Mouse (Mus musculus) kidney, adult 2 months (tissue): Measurements from ENCODE around the gene Pde4d.

Experiments used
- CTCF ChIP-seq: fragments of 200-500 bp; conservative IDR thresholded peaks from 2 replicates; pipeline ENCODE4 v1.5.1; 2011; ENCODE audit warnings: low read depth, mild to moderate bottlenecking, control low read depth, low read length, moderate library complexity, mixed read lengths; ENCODE audit not compliant: insufficient read depth, insufficient read length
- POLR2A ChIP-seq: fragments of 200-500 bp; IDR thresholded peaks from one replicate; pipeline ENCODE4 v1.6.1; 2011; ENCODE audit warnings: low read depth, low read length, control low read depth

DNA sequence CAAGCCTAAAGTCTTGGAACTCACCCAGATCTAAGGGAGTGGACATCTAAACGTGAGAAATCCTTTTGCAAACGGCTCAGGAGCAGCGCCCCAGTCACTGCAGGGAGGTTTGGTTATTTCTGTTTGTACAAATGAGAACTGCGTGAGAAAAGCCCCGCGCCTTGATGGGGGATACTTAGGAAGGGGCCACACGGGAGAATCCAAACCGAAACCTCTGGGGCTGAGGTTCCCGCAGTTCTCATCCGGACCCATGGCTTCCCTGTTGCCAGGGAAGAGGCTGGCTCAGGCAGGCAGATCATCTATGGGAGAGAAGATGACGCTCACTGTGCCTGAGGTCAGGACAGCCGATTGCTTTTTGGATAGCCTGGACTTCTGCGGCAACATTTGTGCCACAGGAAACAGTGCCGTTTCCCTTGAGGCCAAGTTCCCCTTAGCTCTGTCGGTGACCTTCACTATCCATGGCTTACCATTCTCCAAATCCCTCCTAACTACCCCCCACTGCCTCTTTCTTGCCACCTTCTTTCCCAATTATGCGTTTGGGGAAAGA, 762.3 kb downstream of the Pde4d start:
- TF ChIP-seq CTCF (no peak), POLR2A (no peak)
